Mouse (Mus musculus): ENCODE data around the gene Dzip1.

DNA sequence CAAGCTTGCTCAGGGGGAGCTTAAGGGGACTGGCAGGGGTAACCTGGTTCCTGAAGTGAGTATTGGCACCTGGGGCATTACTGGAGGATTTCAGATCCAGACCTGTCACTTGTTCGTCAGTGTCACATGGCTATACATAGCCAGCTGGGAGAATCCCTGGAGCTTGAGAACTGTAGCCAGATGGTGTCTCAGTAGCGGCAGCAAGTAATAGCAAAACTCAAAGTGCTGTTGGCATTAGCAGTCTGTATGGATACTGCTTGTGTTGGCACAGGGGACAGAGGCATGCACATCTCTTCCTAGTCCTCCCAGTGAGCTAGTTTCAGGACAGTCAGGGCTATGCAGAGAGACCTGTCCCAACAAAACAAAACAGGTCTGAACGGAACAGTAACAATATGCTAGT is 32.8 kb upstream of the Dzip1 start:
- TF ChIP-seq CTCF (IDR thresholded peaks at IDR 0.05; ENCODE audit: control insufficient read depth, insufficient read depth, insufficient read length): no peak
- TF ChIP-seq MAX (IDR thresholded peaks at IDR 0.05): no peak
